Mouse (Mus musculus) CH12.LX (cell line): ENCODE measurements around the gene Actr8. TPM values are rescaled to one million over a fixed set of nuclear protein-coding genes. Genes with fewer than 3 reads are reported as not detected.

Experiments used
- DNase-seq: peaks from one replicate; pipeline ENCODE4 v3.0.0-alpha.2; 2013; ENCODE audit errors: extremely low read depth
- H3K27ac ChIP-seq: 2 replicates; pipeline ENCODE4 v1.5.1; 2012; ENCODE audit warnings: low read depth, mild to moderate bottlenecking, control low read depth, moderate library complexity; ENCODE audit not compliant: insufficient read depth
- H3K27me3 ChIP-seq: replicated peaks from 2 replicates; pipeline ENCODE3; 2012; ENCODE audit warnings: inconsistent platforms
- H3K36me3 ChIP-seq, 2 experiments: replicated peaks in 1 of 2; 2 replicates each; pipeline versions ENCODE3 to v1.6.1; 2012; ENCODE audit warnings: inconsistent platforms in 1 of 2, low read length in 1 of 2, mild to moderate bottlenecking in 1 of 2, mixed read lengths in 1 of 2, moderate library complexity in 1 of 2; ENCODE audit not compliant: control insufficient read depth in 1 of 2, insufficient read depth in 1 of 2
- H3K4me1 ChIP-seq, 2 experiments: 2 replicates each; pipeline ENCODE4 v1.6.1; 2012; ENCODE audit warnings: inconsistent platforms in 1 of 2, moderate library complexity in 1 of 2; ENCODE audit not compliant: insufficient read depth in 2 of 2, control insufficient read depth in 1 of 2
- H3K4me2 ChIP-seq: 2 replicates; pipeline ENCODE4 v1.6.1; 2012; ENCODE audit warnings: low read depth, mild to moderate bottlenecking, control low read depth; ENCODE audit not compliant: poor library complexity, insufficient read depth, severe bottlenecking
- H3K4me3 ChIP-seq, 3 experiments: fragments of 150-350 bp in 1 of 3; sonication (generic) in 1 of 3; replicated peaks in 1 of 3; 2 replicates each; pipeline versions ENCODE3 to v1.5.1; 2011 to 2012; ENCODE audit warnings: low read depth in 2 of 3, low read length in 2 of 3, mild to moderate bottlenecking in 2 of 3, moderate library complexity in 2 of 3, control low read depth in 1 of 3, improper control_type of control experiment in 1 of 3, inconsistent platforms in 1 of 3, mixed read lengths in 1 of 3; ENCODE audit not compliant: poor library complexity in 1 of 3
- H3K79me2 ChIP-seq: replicated peaks from 2 replicates; pipeline ENCODE4 v1.6.1; 2012; ENCODE audit warnings: mild to moderate bottlenecking, moderate library complexity; ENCODE audit not compliant: control insufficient read depth, poor library complexity, insufficient read depth, severe bottlenecking; ENCODE audit errors: extremely low read depth
- H3K9ac ChIP-seq: 2 replicates; pipeline ENCODE4 v1.6.1; 2012; ENCODE audit warnings: low read depth, mild to moderate bottlenecking, control low read depth, moderate library complexity; ENCODE audit not compliant: insufficient read depth
- H3K9me3 ChIP-seq: replicated peaks from 2 replicates; pipeline ENCODE3; 2012; ENCODE audit warnings: low read length, inconsistent platforms, mixed read lengths
- E2F4 ChIP-seq: IDR thresholded peaks from 2 replicates; pipeline ENCODE4 v1.6.1; 2011; ENCODE audit warnings: low read depth, low read length, improper control_type of control experiment; ENCODE audit not compliant: insufficient replicate concordance
- JUND ChIP-seq: conservative IDR thresholded peaks from 2 replicates; pipeline ENCODE4 v1.6.1; 2011; ENCODE audit warnings: low read depth, low read length, improper control_type of control experiment
- KAT2A ChIP-seq: IDR thresholded peaks from 2 replicates; pipeline ENCODE4 v1.6.1; 2012; ENCODE audit warnings: low read length, improper control_type of control experiment, inconsistent platforms; ENCODE audit not compliant: insufficient replicate concordance
- POLR2A ChIP-seq: IDR thresholded peaks from 2 replicates; pipeline ENCODE4 v1.6.1; 2011; ENCODE audit warnings: low read depth, mild to moderate bottlenecking, improper control_type of control experiment, low read length
- RAD21 ChIP-seq: IDR thresholded peaks from 2 replicates; pipeline ENCODE4 v1.6.1; 2011; ENCODE audit warnings: low read depth, mild to moderate bottlenecking, low read length, improper control_type of control experiment, moderate library complexity
- TCF12 ChIP-seq: IDR thresholded peaks from 2 replicates; pipeline ENCODE4 v1.6.1; 2014; ENCODE audit warnings: low read depth, mild to moderate bottlenecking, inconsistent platforms, low read length, improper control_type of control experiment
- USF1 ChIP-seq: IDR thresholded peaks from 2 replicates; pipeline ENCODE4 v1.6.1; 2014; ENCODE audit warnings: low read depth, mild to moderate bottlenecking, inconsistent platforms, low read length, improper control_type of control experiment
- ZMIZ1 ChIP-seq: IDR thresholded peaks from 2 replicates; pipeline ENCODE4 v1.6.1; 2012; ENCODE audit warnings: low read depth, mild to moderate bottlenecking, inconsistent platforms, low read length, improper control_type of control experiment
- ZNF384 ChIP-seq: IDR thresholded peaks from 2 replicates; pipeline ENCODE4 v1.6.1; 2012; ENCODE audit warnings: low read depth, low read length, improper control_type of control experiment, inconsistent platforms
- dilution Hi-C: fragments of 300-500 bp; cut with MboI; formaldehyde crosslinking; loops from 2 replicates; pipeline ENCODE4 v1.14.3; 2020; ENCODE audit warnings: low sequenced_read_pairs; ENCODE audit not compliant: extremely low pct_unique_long_range_greater_than_20kb, extremely low pct_ligation_motif_present
- in situ Hi-C: fragments of 300-500 bp; cut with MboI; formaldehyde crosslinking; loops from 3 replicates; pipeline ENCODE4 v1.14.3; 2019; ENCODE audit warnings: low sequenced_read_pairs, low pct_ligation_motif_present, low pct_unique_long_range_greater_than_20kb, mixed read lengths
- polyA plus RNA-seq: library from polyadenylated mRNA; unstranded; fragments of >175 nt; gene quantifications from 2 replicates; pipeline ENCODE4 v1.2.1, GENCODE M21; 2012; ENCODE audit warnings: low read depth; ENCODE audit not compliant: insufficient read length
- total RNA-seq, 2 experiments: library from RNA; depleted of rRNA; stranded (reverse); fragments of 300-350 nt in 1 of 2; fragments of >200 nt in 1 of 2; gene quantifications; 2 replicates each; pipeline ENCODE4 v1.2.3; 2012 to 2014

Actr8 gene
- total and polyA plus RNA-seq, 3 experiments, result 26.7 to 34.3 (median 33.4) TPM

DNA sequence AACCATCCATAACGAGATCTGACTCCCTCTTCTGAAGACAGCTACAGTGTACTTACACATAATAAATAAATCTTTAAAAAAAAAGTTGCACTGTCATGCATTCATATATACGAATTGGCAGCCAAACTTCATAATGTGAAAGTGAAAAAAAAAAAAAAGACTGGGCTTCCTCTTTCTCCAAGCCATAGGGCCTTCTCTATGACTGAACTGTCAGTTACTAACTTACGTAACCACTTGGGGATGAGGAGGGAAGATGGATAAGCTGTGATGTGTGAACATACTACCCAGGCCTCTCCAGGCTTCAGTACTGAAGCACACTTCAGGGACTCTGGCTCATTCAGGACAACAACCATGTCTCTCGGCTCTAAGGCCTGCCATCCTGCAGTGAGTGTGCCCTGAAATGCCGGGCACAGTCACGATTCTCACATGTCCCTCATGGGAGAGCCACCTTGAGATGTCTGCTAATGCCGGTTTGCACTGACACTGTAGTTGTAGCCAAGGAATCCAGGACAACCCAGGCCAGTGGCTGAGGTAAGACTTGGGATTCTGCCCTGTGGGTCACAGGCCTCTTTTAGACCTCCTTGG, 65.3 kb downstream of the Actr8 start:
- TF ChIP-seq USF1 (no peak), ZNF384 (peak; percentile 75), E2F4 (no peak), ZMIZ1 (no peak)
- Histone ChIP-seq H3K4me1 (peaks cover 0 to 16% of the 10 kb centered on the region in 2 experiments; a peak in 2 of 4 replicates), H3K9ac (no peak overlapping the region), H3K9me3 (no peaks in the 10 kb centered on the region), H3K27ac (no peak overlapping the region), H3K4me3 (no peak overlapping the region), H3K36me3 (no peaks in the 10 kb centered on the region), H3K27me3 (no peaks in the 10 kb centered on the region), H3K4me2 (no peak overlapping the region), H3K79me2 (no peaks in the 10 kb centered on the region)
- in situ Hi-C loops (no loop called here), dilution Hi-C loops (no loop called here)
- no peak for DNase-seq

DNA sequence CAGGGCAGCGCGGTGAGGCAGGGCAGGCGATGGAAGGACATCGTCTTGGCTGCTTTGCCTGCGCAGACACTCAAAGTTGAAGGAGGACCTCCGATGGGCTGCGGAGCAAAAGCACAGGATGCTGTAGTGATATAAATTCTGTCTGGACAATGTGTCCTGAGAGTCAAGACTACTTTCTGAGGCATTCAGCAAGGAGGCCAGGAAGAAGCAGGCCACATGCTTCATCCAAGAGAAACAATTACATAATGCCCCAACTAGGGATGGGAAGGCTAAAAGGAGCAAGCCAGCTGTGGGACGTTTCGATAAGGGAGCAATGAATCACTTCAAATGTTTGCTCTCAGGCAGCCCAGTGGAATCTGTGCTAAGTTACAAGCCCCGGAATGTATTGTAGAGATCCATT, 67.1 kb downstream of the Actr8 start:
- no peak overlapping the region for H3K4me2 ChIP-seq
- H3K36me3 ChIP-seq, result no peaks in the 10 kb centered on the region
- TF ChIP-seq ZMIZ1 (no peak), RAD21 (no peak), JUND (no peak), USF1 (no peak), KAT2A (no peak), TCF12 (no peak)
- H3K79me2 ChIP-seq, result no peaks in the 10 kb centered on the region
- H3K4me1 ChIP-seq, result peaks cover 0 to 9% of the 10 kb centered on the region in 2 experiments; a peak in 2 of 4 replicates
- no peaks in the 10 kb centered on the region for H3K9me3 ChIP-seq
- H3K27ac ChIP-seq, result no peak overlapping the region
- no peak overlapping the region for H3K4me3 ChIP-seq
- DNase-seq, result no peak
- dilution Hi-C loops, result no loop called here
- in situ Hi-C loops, result no loop called here
- no peaks in the 10 kb centered on the region for H3K27me3 ChIP-seq
- H3K9ac ChIP-seq, result no peak overlapping the region

DNA sequence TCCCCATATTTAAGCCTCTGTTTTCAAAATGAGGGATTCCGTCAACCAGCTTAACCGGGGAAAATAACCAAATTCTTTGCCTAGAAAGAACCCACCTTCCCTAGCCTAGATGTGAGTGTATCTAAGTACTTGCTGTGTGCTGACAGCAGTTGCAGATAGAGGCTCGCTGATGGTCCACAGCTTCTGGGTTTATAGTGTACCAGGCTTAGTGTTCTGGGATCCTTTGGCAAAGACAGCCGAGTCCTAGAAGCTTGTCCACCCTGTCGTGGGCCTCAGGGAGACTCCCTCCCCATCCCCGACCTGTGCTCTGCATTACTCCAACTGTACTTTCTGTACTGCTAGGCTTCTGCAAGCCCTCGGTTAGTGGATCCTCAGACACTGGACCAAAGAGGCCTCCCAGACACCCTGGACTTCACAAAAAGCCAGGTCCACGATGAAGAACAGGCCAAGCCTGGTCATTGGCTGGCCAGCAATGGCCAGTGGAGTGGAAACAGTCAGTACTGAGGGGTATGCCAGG, 67.6 kb downstream of the Actr8 start:
- Histone ChIP-seq H3K9ac (no peak overlapping the region), H3K4me2 (no peak overlapping the region), H3K27ac (no peak overlapping the region), H3K4me1 (peaks cover 0 to 9% of the 10 kb centered on the region in 2 experiments; a peak in 2 of 4 replicates), H3K27me3 (no peaks in the 10 kb centered on the region), H3K79me2 (no peaks in the 10 kb centered on the region), H3K36me3 (no peaks in the 10 kb centered on the region), H3K4me3 (no peak overlapping the region), H3K9me3 (no peaks in the 10 kb centered on the region)
- TF ChIP-seq POLR2A, result no peak
- dilution Hi-C loops, result no loop called here
- in situ Hi-C loops, result no loop called here
- no peak for DNase-seq
